ENCODE assay signal across 8 mouse cellular contexts in the genomic region with DNA sequence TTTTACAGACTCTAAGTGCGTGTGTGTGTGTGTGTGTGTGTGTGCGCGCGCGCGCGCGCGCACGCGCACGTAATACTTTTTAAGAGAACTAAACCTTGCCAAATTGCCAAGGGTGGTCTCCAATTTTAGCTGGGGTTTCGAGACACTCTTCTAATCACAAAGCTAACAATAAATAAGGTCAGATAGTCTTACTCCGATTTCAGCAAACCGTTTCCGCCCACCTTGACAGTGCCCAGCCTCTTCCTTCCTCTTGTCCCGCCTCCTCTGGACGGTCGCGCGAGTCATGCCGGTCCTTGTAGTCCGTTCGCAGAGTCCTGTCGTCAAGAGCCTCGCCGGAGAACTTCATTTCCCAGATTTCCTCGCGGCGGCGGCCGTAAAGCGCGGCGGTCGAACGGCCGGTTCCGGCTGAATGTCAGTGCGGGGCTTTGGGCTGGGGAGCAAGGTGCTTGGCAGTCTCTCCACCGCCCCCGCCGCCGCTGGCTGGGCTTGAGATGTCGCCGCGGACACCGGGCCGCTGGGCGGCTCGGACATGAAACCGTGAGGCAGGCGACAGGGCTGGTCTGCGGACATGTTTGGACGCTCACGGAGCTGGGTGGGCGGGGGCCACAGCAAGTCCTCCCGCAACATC. TPM values are rescaled to one million over a fixed set of nuclear protein-coding genes. Genes with fewer than 3 reads are reported as not detected.
DNase-seq lines count a peak whose midpoint lies in the region; ATAC-seq lines count a peak whose summit lies in the region.

Gene Clec16a (plus strand): TSS at position 345 of the 628 bp plus-strand sequence.

- H3K4me2 ChIP-seq in heart, embryonic 13.5 days, result peak within 1 kb of the TSS; percentile 86
- H3K4me2 ChIP-seq in liver, embryonic 12.5 days, result peak within 1 kb of the TSS; percentile 87
- H3K4me2 ChIP-seq in stomach, embryonic 15.5 days, result peak within 1 kb of the TSS; percentile 89

- no peaks in the 10 kb centered on the region for H3K9me3 ChIP-seq in heart, embryonic 13.5 days
- no peaks in the 10 kb centered on the region for H3K9me3 ChIP-seq in liver, embryonic 12.5 days (replicated peaks)
- H3K9me3 ChIP-seq in stomach, embryonic 15.5 days, result no peaks in the 10 kb centered on the region

- under 1% methylated on average over 58 of the region's 58 CpGs for WGBS in heart, embryonic 13.5 days
- under 1% methylated on average over 58 of the region's 58 CpGs for WGBS in liver, embryonic 12.5 days (ENCODE audit: insufficient replicate concordance)
- under 1% methylated on average over 58 of the region's 58 CpGs for WGBS in stomach, embryonic 15.5 days

- no peaks in the 10 kb centered on the region for H3K36me3 ChIP-seq in heart, embryonic 13.5 days
- no peaks in the 10 kb centered on the region for H3K36me3 ChIP-seq in liver, embryonic 12.5 days
- no peaks in the 10 kb centered on the region for H3K36me3 ChIP-seq in stomach, embryonic 15.5 days

- no peaks in the 10 kb centered on the region for H3K27me3 ChIP-seq in heart, embryonic 13.5 days (replicated peaks)
- no peaks in the 10 kb centered on the region for H3K27me3 ChIP-seq in liver, embryonic 12.5 days (replicated peaks)
- H3K27me3 ChIP-seq in stomach, embryonic 15.5 days (replicated peaks), result no peaks in the 10 kb centered on the region

- H3K4me1 ChIP-seq in brown adipose tissue, adult 24 weeks (ENCODE audit: control insufficient read depth, insufficient read depth, insufficient read length, low read length), result peaks cover 14% of the 10 kb centered on the region
- peaks cover 43% of the 10 kb centered on the region for H3K4me1 ChIP-seq in heart, embryonic 13.5 days
- H3K4me1 ChIP-seq in liver, embryonic 12.5 days, result peaks cover 53% of the 10 kb centered on the region
- peaks cover 27% of the 10 kb centered on the region for H3K4me1 ChIP-seq in stomach, embryonic 15.5 days

- H3K4me3 ChIP-seq in brown adipose tissue, adult 24 weeks (ENCODE audit: insufficient read depth, low read depth, low read length), result peak within 1 kb of the TSS; percentile 93
- peak within 1 kb of the TSS; percentile 71 for H3K4me3 ChIP-seq in heart, embryonic 13.5 days
- peak within 1 kb of the TSS; percentile 98 for H3K4me3 ChIP-seq in liver, embryonic 12.5 days
- peak within 1 kb of the TSS; percentile 89 for H3K4me3 ChIP-seq in stomach, embryonic 15.5 days (replicated peaks)

- peak within 1 kb of the TSS; percentile 92 for H3K9ac ChIP-seq in heart, embryonic 13.5 days
- H3K9ac ChIP-seq in liver, embryonic 12.5 days, result peak within 1 kb of the TSS; percentile 93
- peak within 1 kb of the TSS; percentile 72 for H3K9ac ChIP-seq in stomach, embryonic 15.5 days

- H3K27ac ChIP-seq in brown adipose tissue, adult 24 weeks (replicated peaks; ENCODE audit: low read depth, low read length), result peak within 1 kb of the TSS; percentile 65
- peak within 1 kb of the TSS; percentile 69 for H3K27ac ChIP-seq in heart, embryonic 13.5 days (replicated peaks)
- peak within 1 kb of the TSS; percentile 62 for H3K27ac ChIP-seq in liver, embryonic 12.5 days
- H3K27ac ChIP-seq in stomach, embryonic 15.5 days, result peak within 1 kb of the TSS; percentile 64; the same call in 1 of the 2 replicates

- DNase-seq in CD4-positive, CD25-positive, alpha-beta regulatory T cell, adult 2 months (ENCODE audit: low read depth, low spot score), result peak; percentile 98
- peak; percentile 84 for DNase-seq in fat pad, adult 2 months (ENCODE audit: extremely low read depth, low read depth, low spot score)
- peak; percentile 97 for DNase-seq in kidney, postnatal 10 days
- DNase-seq in natural killer cell, adult 2 months (ENCODE audit: low spot score in 2 of 2), result peak; percentile 93 to 94

- peak; percentile 82 for ATAC-seq in heart, embryonic 13.5 days (ENCODE audit: extremely low read depth, insufficient number of reproducible peaks, low FRiP score, low TSS enrichment)
- peak; percentile 83 for ATAC-seq in liver, embryonic 12.5 days
- peak; percentile 88 for ATAC-seq in stomach, embryonic 15.5 days (ENCODE audit: insufficient read depth, low FRiP score, low read depth)

RNA-seq across cellular contexts. Expression of gene Clec16a, which starts in this region (rescaled TPM):
- 25.4 and 29.0 TPM in 2 replicates for polyA plus RNA-seq in brown adipose tissue, adult 24 weeks (2012; ENCODE audit: insufficient read depth, insufficient read length, missing spikeins)
- polyA plus RNA-seq in heart, embryonic 13.5 days (2015; fragmentation: Nextera tagmentation; extraction: Ambion mirVana), result 24.9 and 29.7 TPM in 2 replicates
- polyA plus RNA-seq in liver, embryonic 12.5 days (2016; fragmentation: Nextera tagmentation; extraction: Ambion mirVana), result 15.7 and 17.3 TPM in 2 replicates
- polyA plus RNA-seq in stomach, embryonic 15.5 days (2015; fragmentation: Nextera tagmentation; extraction: Ambion mirVana), result 31.0 and 31.5 TPM in 2 replicates

Comparison
In these comparisons a context has a peak if more than half of its experiments do, and no peak if none do; other contexts are left out.
1. Peak in every context shown above with its lines: DNase-seq, ATAC-seq, H3K4me3 ChIP-seq and H3K27ac ChIP-seq.